Mouse (Mus musculus): Measurements from ENCODE around the gene Tmem132d. TPM values are rescaled to one million over a fixed set of nuclear protein-coding genes. Genes with fewer than 3 reads are reported as not detected.

The Tmem132d gene
- polyA plus RNA-seq, 1 experiment from 2014 or later = 0.70 TPM

DNA sequence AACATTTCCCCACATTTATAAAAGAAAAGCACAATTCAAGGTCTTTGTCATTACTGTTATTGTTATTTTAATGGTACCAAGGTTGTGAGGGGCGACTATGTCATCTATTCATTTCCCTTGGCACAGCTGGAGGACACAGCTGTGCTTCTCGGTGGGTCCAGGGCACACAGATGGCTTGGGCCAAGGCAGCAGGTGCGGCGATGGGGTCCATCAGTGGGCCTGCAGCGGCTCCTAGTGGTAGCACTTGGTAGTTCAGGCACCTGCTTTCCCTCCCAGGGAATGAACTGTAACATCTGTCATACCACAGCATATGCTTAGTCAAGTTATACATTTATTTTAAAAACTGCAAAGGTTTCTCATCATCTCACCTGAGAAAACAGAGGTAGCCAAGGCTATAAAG, 7.0 kb upstream of the Tmem132d start:
- H3K27me3 ChIP-seq = peaks cover 76% of the 10 kb centered on the region
- peak; percentile 78 for ATAC-seq (ENCODE audit: low FRiP score, low read depth)
- WGBS = under 1% methylated on average over 5 of the region's 5 CpGs

DNA sequence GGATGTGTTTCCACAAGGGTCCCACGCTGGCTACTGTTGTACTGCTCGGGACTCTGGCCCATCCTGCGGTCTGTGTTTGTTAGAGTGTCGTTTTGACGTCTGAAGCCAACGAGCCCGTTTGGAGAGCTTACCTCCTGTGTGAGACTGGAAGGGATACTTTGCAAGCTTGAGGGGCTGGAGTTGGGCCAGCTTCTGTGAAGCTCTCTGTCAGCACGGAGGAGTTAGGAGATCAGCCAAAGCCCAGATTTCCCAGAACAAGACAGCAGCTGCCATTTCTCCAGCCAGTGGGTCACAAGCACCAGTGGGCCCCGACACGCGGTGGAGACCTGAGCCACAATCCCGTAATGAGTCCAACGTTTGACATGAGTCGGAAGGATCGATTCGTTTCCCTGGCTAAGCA, 5.2 kb upstream of the Tmem132d start:
- Histone ChIP-seq H3K4me3 (no peak overlapping the region), H3K27me3 (peaks cover 76% of the 10 kb centered on the region), H3K36me3 (no peaks in the 10 kb centered on the region), H3K9me3 (no peaks in the 10 kb centered on the region), H3K9ac (replicated peaks) (no peak overlapping the region), H3K4me2 (replicated peaks) (no peak overlapping the region), H3K27ac (replicated peaks) (no peak overlapping the region), H3K4me1 (peaks cover 8% of the 10 kb centered on the region; the same call in 1 of the 2 replicates)
- no peak for ATAC-seq (ENCODE audit: low FRiP score, low read depth)
- 79% methylated on average over 16 of the region's 16 CpGs for WGBS

More for the DNA sequence above, 7.0 kb upstream of the Tmem132d start:
- H3K36me3 ChIP-seq = no peaks in the 10 kb centered on the region
- no peak overlapping the region for H3K4me2 ChIP-seq (replicated peaks)
- no peak overlapping the region for H3K4me3 ChIP-seq
- peaks cover 14% of the 10 kb centered on the region; the same call in 1 of the 2 replicates for H3K4me1 ChIP-seq
- H3K9ac ChIP-seq (replicated peaks) = no peak overlapping the region
- no peak overlapping the region for H3K27ac ChIP-seq (replicated peaks)
- H3K9me3 ChIP-seq = no peaks in the 10 kb centered on the region

DNA sequence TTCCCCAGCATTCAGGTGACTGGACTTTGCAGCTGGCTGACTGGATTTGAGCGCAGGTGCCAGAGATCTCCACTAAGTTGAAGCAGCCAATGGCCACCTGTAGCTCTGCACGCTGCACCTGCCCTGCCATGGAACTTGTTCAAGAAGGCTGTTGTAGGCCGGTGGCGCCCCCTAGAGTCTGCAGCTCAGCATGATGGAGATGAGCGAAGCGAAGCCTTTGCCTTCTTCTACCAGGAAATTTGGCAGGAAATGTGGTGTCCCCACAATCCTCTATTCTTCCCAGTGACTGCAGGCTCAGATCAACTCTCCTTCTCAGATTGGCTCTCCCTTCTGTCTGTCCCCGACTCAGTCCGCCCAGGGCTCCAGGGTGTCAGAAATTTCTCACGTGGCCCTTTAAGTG, 4.0 kb upstream of the Tmem132d start:
- no peak for ATAC-seq (ENCODE audit: low FRiP score, low read depth)
- peaks cover 76% of the 10 kb centered on the region for H3K27me3 ChIP-seq
- peaks cover 14% of the 10 kb centered on the region for H3K4me1 ChIP-seq
- no peak overlapping the region for H3K4me3 ChIP-seq
- no peak overlapping the region for H3K9ac ChIP-seq (replicated peaks)
- H3K36me3 ChIP-seq = no peaks in the 10 kb centered on the region
- WGBS = 24% methylated on average over 9 of the region's 9 CpGs
- no peak overlapping the region for H3K4me2 ChIP-seq (replicated peaks)
- H3K9me3 ChIP-seq = no peaks in the 10 kb centered on the region
- no peak overlapping the region for H3K27ac ChIP-seq (replicated peaks)

DNA sequence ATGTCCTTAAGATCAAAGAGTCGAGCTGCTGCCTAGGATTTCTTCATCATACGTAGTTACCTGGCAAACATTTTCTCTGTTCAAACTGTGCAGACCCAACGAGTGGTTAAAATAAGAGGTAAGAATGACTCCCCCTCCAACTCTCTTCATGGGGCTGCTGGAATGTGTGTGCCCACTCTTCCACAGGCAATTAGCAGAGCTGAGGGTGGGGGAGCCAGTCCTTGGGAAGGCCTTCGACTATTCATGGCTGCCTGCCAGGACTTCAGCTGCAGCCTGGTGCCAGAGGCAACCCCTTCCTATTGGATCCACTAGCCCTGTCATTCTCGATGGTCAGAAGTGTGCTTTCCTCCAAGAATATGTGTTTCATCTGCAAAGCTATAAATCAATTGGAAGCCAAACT, 2.8 kb upstream of the Tmem132d start:
- no peak overlapping the region for H3K27ac ChIP-seq (replicated peaks)
- no peaks in the 10 kb centered on the region for H3K36me3 ChIP-seq
- WGBS = 74% methylated on average over 5 of the region's 5 CpGs
- H3K4me3 ChIP-seq = no peak overlapping the region
- no peak for ATAC-seq (ENCODE audit: low FRiP score, low read depth)
- H3K27me3 ChIP-seq = peaks cover 73% of the 10 kb centered on the region
- peaks cover 14% of the 10 kb centered on the region for H3K4me1 ChIP-seq
- H3K9ac ChIP-seq (replicated peaks) = no peak overlapping the region
- no peaks in the 10 kb centered on the region for H3K9me3 ChIP-seq
- no peak overlapping the region for H3K4me2 ChIP-seq (replicated peaks)

DNA sequence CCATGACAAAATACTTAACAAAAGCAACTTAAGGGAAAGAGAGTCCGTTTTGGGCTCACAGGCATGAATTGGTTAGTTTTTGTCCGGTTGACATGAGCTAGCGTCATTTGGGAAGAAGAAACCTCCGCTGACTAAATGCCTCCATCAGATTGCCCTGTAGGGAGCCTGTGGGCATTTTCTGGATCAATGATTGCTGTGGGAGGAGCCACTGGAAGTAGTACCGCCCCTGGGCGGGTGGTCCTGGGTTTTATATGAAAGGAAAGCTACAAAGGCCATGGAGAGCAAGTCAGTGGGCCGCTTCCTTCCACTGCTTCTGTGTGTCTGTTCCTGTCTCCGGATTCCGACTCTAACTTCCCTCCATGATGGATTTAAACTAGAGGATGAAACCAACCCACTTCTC, 909 bp upstream of the Tmem132d start:
- H3K36me3 ChIP-seq = no peaks in the 10 kb centered on the region
- no peak overlapping the region for H3K9ac ChIP-seq (replicated peaks)
- H3K4me3 ChIP-seq = no peak overlapping the region
- H3K4me1 ChIP-seq = peaks cover 14% of the 10 kb centered on the region
- no peak overlapping the region for H3K4me2 ChIP-seq (replicated peaks)
- no peaks in the 10 kb centered on the region for H3K9me3 ChIP-seq
- no peak overlapping the region for H3K27ac ChIP-seq (replicated peaks)
- WGBS = 22% methylated on average over 9 of the region's 9 CpGs
- H3K27me3 ChIP-seq = peaks cover 79% of the 10 kb centered on the region
- no peak for ATAC-seq (ENCODE audit: low FRiP score, low read depth)

GRCm38 (mm10) chr5:128432422-128432821, 455 bp downstream of the Tmem132d start:
- under 1% methylated on average over 26 of the region's 37 CpGs for WGBS
- Histone ChIP-seq H3K9me3 (no peaks in the 10 kb centered on the region), H3K9ac (replicated peaks) (peak overlapping the region; percentile 46), H3K4me1 (peaks cover 14% of the 10 kb centered on the region), H3K27me3 (peaks cover 66% of the 10 kb centered on the region), H3K27ac (replicated peaks) (no peak overlapping the region), H3K4me3 (peak overlapping the region; percentile 54), H3K36me3 (no peaks in the 10 kb centered on the region), H3K4me2 (replicated peaks) (peak overlapping the region; percentile 88)
- ATAC-seq (ENCODE audit: low FRiP score, low read depth) = no peak

GRCm38 (mm10) chr5:128424636-128425035, 8.2 kb downstream of the Tmem132d start:
- Histone ChIP-seq H3K4me1 (no peaks in the 10 kb centered on the region), H3K27ac (replicated peaks) (no peak overlapping the region), H3K9ac (replicated peaks) (no peak overlapping the region), H3K4me2 (replicated peaks) (no peak overlapping the region), H3K9me3 (peaks cover 6% of the 10 kb centered on the region), H3K36me3 (no peaks in the 10 kb centered on the region), H3K27me3 (no peaks in the 10 kb centered on the region), H3K4me3 (no peak overlapping the region)
- no peak for ATAC-seq (ENCODE audit: low FRiP score, low read depth)
- WGBS = 87% methylated on average over 4 of the region's 4 CpGs

- Histone ChIP-seq H3K27me3 (no peaks in the 10 kb centered on the region), H3K4me2 (replicated peaks) (no peak overlapping the region), H3K27ac (replicated peaks) (no peak overlapping the region), H3K4me3 (no peak overlapping the region), H3K4me1 (no peaks in the 10 kb centered on the region), H3K9ac (replicated peaks) (no peak overlapping the region), H3K9me3 (peaks cover 6% of the 10 kb centered on the region), H3K36me3 (no peaks in the 10 kb centered on the region)
- 88% methylated on average over 2 of the region's 2 CpGs for WGBS
- ATAC-seq (ENCODE audit: low FRiP score, low read depth) = no peak
Measured at GRCm38 (mm10) chr5:128424213-128424612, 8.7 kb downstream of the Tmem132d start.

GRCm38 (mm10) chr5:128422090-128422489, 10.8 kb downstream of the Tmem132d start:
- no peak for ATAC-seq (ENCODE audit: low FRiP score, low read depth)
- WGBS = 94% methylated on average over 2 of the region's 2 CpGs
- peaks cover 6% of the 10 kb centered on the region for H3K9me3 ChIP-seq
- H3K4me3 ChIP-seq = no peak overlapping the region
- H3K27me3 ChIP-seq = no peaks in the 10 kb centered on the region
- no peak overlapping the region for H3K4me2 ChIP-seq (replicated peaks)
- no peak overlapping the region for H3K27ac ChIP-seq (replicated peaks)
- no peaks in the 10 kb centered on the region for H3K4me1 ChIP-seq
- H3K36me3 ChIP-seq = no peaks in the 10 kb centered on the region
- H3K9ac ChIP-seq (replicated peaks) = no peak overlapping the region

- no peak overlapping the region for H3K4me3 ChIP-seq
- peaks cover 6% of the 10 kb centered on the region for H3K9me3 ChIP-seq
- no peak overlapping the region for H3K27ac ChIP-seq (replicated peaks)
- 45% methylated on average over 11 of the region's 11 CpGs for WGBS
- H3K36me3 ChIP-seq = no peaks in the 10 kb centered on the region
- ATAC-seq (ENCODE audit: low FRiP score, low read depth) = no peak
- H3K9ac ChIP-seq (replicated peaks) = no peak overlapping the region
- H3K4me1 ChIP-seq = no peaks in the 10 kb centered on the region
- H3K4me2 ChIP-seq (replicated peaks) = no peak overlapping the region
- no peaks in the 10 kb centered on the region for H3K27me3 ChIP-seq
Measured at GRCm38 (mm10) chr5:128418149-128418710, 14.6 kb downstream of the Tmem132d start.

DNA sequence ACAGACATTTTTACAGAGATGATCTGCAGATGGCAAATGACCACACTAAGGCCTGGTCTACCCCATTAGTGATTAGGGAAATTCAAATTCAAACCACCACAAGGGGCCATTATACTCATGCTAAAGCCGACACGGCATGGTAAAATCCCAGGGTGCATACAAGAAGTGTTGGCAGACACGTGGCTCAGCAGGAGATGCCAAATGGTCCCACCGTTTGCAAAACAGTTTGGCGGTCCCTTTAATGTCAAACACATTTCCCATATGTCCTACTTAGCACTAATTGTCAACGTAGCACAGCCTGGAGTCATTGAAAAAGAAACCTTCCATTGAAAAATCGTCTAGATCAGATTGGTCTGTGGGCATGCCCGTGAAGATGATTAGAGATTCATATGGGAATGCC, 18.8 kb downstream of the Tmem132d start:
- no peak overlapping the region for H3K4me3 ChIP-seq
- no peak overlapping the region for H3K4me2 ChIP-seq (replicated peaks)
- H3K36me3 ChIP-seq = no peaks in the 10 kb centered on the region
- no peaks in the 10 kb centered on the region for H3K27me3 ChIP-seq
- no peaks in the 10 kb centered on the region for H3K9me3 ChIP-seq
- H3K27ac ChIP-seq (replicated peaks) = no peak overlapping the region
- no peaks in the 10 kb centered on the region for H3K4me1 ChIP-seq
- 67% methylated on average over 8 of the region's 8 CpGs for WGBS
- ATAC-seq (ENCODE audit: low FRiP score, low read depth) = no peak
- H3K9ac ChIP-seq (replicated peaks) = no peak overlapping the region

DNA sequence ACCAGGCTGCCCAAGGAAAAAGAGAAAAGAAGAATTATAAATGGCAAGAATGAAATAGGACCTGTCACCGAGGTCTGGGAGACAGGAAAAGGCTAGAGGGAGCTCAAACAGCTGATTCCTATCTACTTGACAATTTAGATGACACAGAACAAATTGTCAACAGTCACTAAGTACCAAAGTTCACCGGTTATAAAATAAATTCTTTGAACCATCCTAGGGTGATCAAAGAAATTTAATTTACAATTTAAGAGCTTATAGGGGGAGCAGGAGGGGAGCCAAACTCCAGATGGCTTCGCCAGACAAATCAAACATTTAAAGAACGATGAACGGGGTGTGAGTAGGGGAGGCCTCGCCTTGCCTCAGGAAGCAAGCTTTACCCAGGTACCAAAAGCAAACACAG, 20.6 kb downstream of the Tmem132d start:
- no peaks in the 10 kb centered on the region for H3K27me3 ChIP-seq
- H3K9me3 ChIP-seq = no peaks in the 10 kb centered on the region
- H3K4me3 ChIP-seq = no peak overlapping the region
- no peak overlapping the region for H3K27ac ChIP-seq (replicated peaks)
- WGBS = 80% methylated on average over 6 of the region's 6 CpGs
- ATAC-seq (ENCODE audit: low FRiP score, low read depth) = no peak
- no peak overlapping the region for H3K4me2 ChIP-seq (replicated peaks)
- no peak overlapping the region for H3K9ac ChIP-seq (replicated peaks)
- H3K36me3 ChIP-seq = no peaks in the 10 kb centered on the region
- no peaks in the 10 kb centered on the region for H3K4me1 ChIP-seq

- Histone ChIP-seq H3K27ac (replicated peaks) (no peak overlapping the region), H3K9me3 (0 out of 2 replicates have a peak, but pooled peaks cover 3% of the 10 kb centered on the region), H3K4me1 (no peaks in the 10 kb centered on the region), H3K36me3 (no peaks in the 10 kb centered on the region), H3K9ac (replicated peaks) (no peak overlapping the region), H3K4me2 (replicated peaks) (no peak overlapping the region), H3K4me3 (no peak overlapping the region), H3K27me3 (no peaks in the 10 kb centered on the region)
- ATAC-seq (ENCODE audit: low FRiP score, low read depth) = no peak
- 80% methylated on average over 9 of the region's 9 CpGs for WGBS
Measured at GRCm38 (mm10) chr5:128407546-128407945, 25.3 kb downstream of the Tmem132d start.
